In the genomic region with DNA sequence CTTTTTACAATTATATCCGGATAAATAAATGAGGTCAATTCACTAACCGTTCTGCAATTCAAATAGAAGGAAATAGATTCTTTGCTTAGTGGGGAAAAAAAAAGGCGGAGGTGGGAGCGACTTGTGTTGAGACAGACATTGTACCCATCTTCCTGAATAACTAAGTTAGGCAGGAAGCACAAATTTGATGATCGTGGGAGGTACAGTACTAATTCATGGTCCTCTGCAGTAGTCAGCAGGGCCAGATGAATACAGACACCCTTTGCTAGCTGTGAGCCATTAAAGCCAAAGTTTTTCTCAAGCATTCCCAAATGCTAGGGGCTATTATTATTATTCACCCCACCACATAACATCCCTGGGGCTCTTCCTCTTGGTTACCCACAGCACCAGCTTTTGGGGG, we compare ENCODE assay signal across 9 mouse cellular contexts. TPM values are rescaled to one million over a fixed set of nuclear protein-coding genes. Genes with fewer than 3 reads are reported as not detected.
DNase-seq lines count a peak whose midpoint lies in the region; ATAC-seq lines count a peak whose summit lies in the region.
"Had no signal": no experiment of that assay in that cellular context is flagged by ENCODE, and none has a peak within 500 bp of the region (broad histone marks: within the 10 kb centered on the region; RNA-seq: fewer than 3 reads in every experiment).

No protein-coding gene starts in this region.

- peak overlapping the region; percentile 79 for H3K4me3 ChIP-seq in heart, embryonic 12.5 days
- no peak overlapping the region for H3K4me3 ChIP-seq in liver, embryonic 12.5 days

- H3K9ac ChIP-seq in heart, embryonic 12.5 days, result peak overlapping the region; percentile 97
- no peak overlapping the region for H3K9ac ChIP-seq in liver, embryonic 12.5 days
- H3K9ac ChIP-seq: liver, embryonic 15.5 days had no signal

- peak overlapping the region; percentile 70 for H3K4me2 ChIP-seq in heart, embryonic 12.5 days
- peak overlapping the region; percentile 73 for H3K4me2 ChIP-seq in liver, embryonic 12.5 days

- intact Hi-C loops in left cerebral cortex, postnatal 10 days (cut with DNase I), result loop anchor here (5.0 kb wide), 2 partner anchors 55 to 250 kb away; a partner anchor contains a TSS

- no peak for DNase-seq in heart, adult 11 months
- peak; percentile 24 for DNase-seq in right cerebral cortex, adult 18-20 months
- no peak for DNase-seq in right cerebral cortex, postnatal 10 days (ENCODE audit: low spot score in 2 of 2)
- no peak for DNase-seq in urinary bladder, adult 18-20 months (ENCODE audit: low spot score in 2 of 2)
- DNase-seq in left cerebral cortex, postnatal 10 days (ENCODE audit: extremely low spot score in 1 of 2, low spot score in 2 of 2), result no peak
- DNase-seq in B cell, adult 2 months, result no peak

- H3K27me3 ChIP-seq in heart, embryonic 12.5 days (replicated peaks), result no peaks in the 10 kb centered on the region
- peaks cover 42% of the 10 kb centered on the region for H3K27me3 ChIP-seq in liver, embryonic 12.5 days (replicated peaks)

- H3K9me3 ChIP-seq in heart, embryonic 12.5 days (replicated peaks), result no peaks in the 10 kb centered on the region
- no peaks in the 10 kb centered on the region for H3K9me3 ChIP-seq in liver, embryonic 12.5 days (replicated peaks)
- H3K9me3 ChIP-seq: liver, embryonic 15.5 days had no signal

- 78% methylated on average over 5 of the region's 5 CpGs for WGBS in heart, embryonic 12.5 days
- WGBS in liver, embryonic 12.5 days (ENCODE audit: insufficient replicate concordance), result 67% methylated on average over 5 of the region's 5 CpGs

- H3K36me3 ChIP-seq in heart, embryonic 12.5 days, result peaks cover 3% of the 10 kb centered on the region
- no peaks in the 10 kb centered on the region for H3K36me3 ChIP-seq in liver, embryonic 12.5 days
- H3K36me3 ChIP-seq: liver, embryonic 15.5 days had no signal

- H3K4me1 ChIP-seq in heart, embryonic 12.5 days (replicated peaks), result peaks cover 15% of the 10 kb centered on the region
- no peaks in the 10 kb centered on the region for H3K4me1 ChIP-seq in liver, embryonic 12.5 days
- H3K4me1 ChIP-seq: liver, embryonic 15.5 days had no signal

- no peak for ATAC-seq in heart, embryonic 12.5 days (ENCODE audit: insufficient number of reproducible peaks, low FRiP score)
- no peak for ATAC-seq in liver, embryonic 12.5 days

- H3K27ac ChIP-seq in heart, embryonic 12.5 days (ENCODE audit: poor library complexity, severe bottlenecking), result peak overlapping the region; percentile 98
- no peak overlapping the region for H3K27ac ChIP-seq in liver, embryonic 12.5 days
- H3K27ac ChIP-seq: liver, embryonic 15.5 days had no signal

RNA-seq across cellular contexts. Expression of a gene that starts 0.6 kb away (rescaled TPM):
- polyA plus RNA-seq in heart, embryonic 12.5 days (2016; fragmentation: Nextera tagmentation; extraction: Ambion mirVana), result 73.3 and 73.4 TPM in 2 replicates
- polyA plus RNA-seq in liver, embryonic 12.5 days (2016; fragmentation: Nextera tagmentation; extraction: Ambion mirVana), result 0.13 and 0.63 TPM in 2 replicates
- total RNA-seq in left cerebral cortex, postnatal 10 days (2021), result 10 to 100 TPM; 26.7 to 29.5 TPM

Comparison
In these comparisons a context has a peak if more than half of its experiments do, and no peak if none do; other contexts are left out.
1. RNA of a gene that starts 0.6 kb away (polyA plus RNA-seq): 73.3 to 73.4 TPM in heart, embryonic 12.5 days; 0.13 to 0.63 TPM in liver, embryonic 12.5 days; every median in the first group is over 10 times any median in the second.